Mouse (Mus musculus) liver, embryonic 15.5 days (tissue): Measurements from ENCODE around the gene Dnajc30. TPM values are rescaled to one million over a fixed set of nuclear protein-coding genes. Genes with fewer than 3 reads are reported as not detected.

Source experiments
- ATAC-seq: fragments of 200-750 bp; cut with Nextera tagmentation; 2 replicates; pipeline ENCODE4 v1.8.0; 2017; ENCODE audit warnings: moderate number of reproducible peaks, mild to moderate bottlenecking, moderate library complexity; ENCODE audit not compliant: insufficient read depth
- H3K27ac ChIP-seq: fragments of 300-500 bp; sonication (generic); replicated peaks from 2 replicates; pipeline ENCODE4 v1.5.1; 2015; ENCODE audit warnings: mild to moderate bottlenecking, inconsistent platforms
- H3K27me3 ChIP-seq: fragments of 300-500 bp; sonication (generic); 2 replicates; pipeline ENCODE4 v1.6.1; 2015; ENCODE audit warnings: mild to moderate bottlenecking, inconsistent platforms
- H3K36me3 ChIP-seq: fragments of 300-500 bp; sonication (generic); replicated peaks from 2 replicates; pipeline ENCODE4 v1.6.1; 2015; ENCODE audit warnings: moderate library complexity, mild to moderate bottlenecking, inconsistent platforms
- H3K4me1 ChIP-seq: fragments of 300-500 bp; sonication (generic); replicated peaks from 2 replicates; pipeline ENCODE4 v1.6.1; 2015; ENCODE audit warnings: inconsistent platforms
- H3K4me2 ChIP-seq: fragments of 300-500 bp; sonication (generic); 2 replicates; pipeline ENCODE4 v1.6.1; 2015; ENCODE audit warnings: moderate library complexity, mild to moderate bottlenecking, inconsistent platforms
- H3K4me3 ChIP-seq: fragments of 300-500 bp; sonication (generic); replicated peaks from 2 replicates; pipeline ENCODE4 v1.5.1; 2015; ENCODE audit warnings: mild to moderate bottlenecking, inconsistent platforms
- H3K9ac ChIP-seq: fragments of 300-500 bp; sonication (generic); 2 replicates; pipeline ENCODE4 v1.6.1; 2015; ENCODE audit warnings: moderate library complexity, mild to moderate bottlenecking, inconsistent platforms
- H3K9me3 ChIP-seq: fragments of 300-500 bp; sonication (generic); replicated peaks from 2 replicates; pipeline ENCODE4 v1.6.1; 2016; ENCODE audit warnings: inconsistent platforms
- WGBS: fragments of 180-500 bp; shearing (Covaris S2); methylation state at CpG from one replicate; pipeline ENCODE4 v1.1.7; 2015; ENCODE audit warnings: mixed read lengths; ENCODE audit not compliant: insufficient replicate concordance; 5-methylcytosine and 5-hydroxymethylcytosine counted together
- polyA plus RNA-seq: library from polyadenylated mRNA; unstranded; fragments of >200 nt; fragmentation: Nextera tagmentation; extraction: Ambion mirVana; gene quantifications from 2 replicates; pipeline ENCODE4 v1.2.1, GENCODE M21; 2015

Gene Dnajc30
- polyA plus RNA-seq, 1 experiment from 2014 or later, result 14.9 TPM

GRCm38 (mm10) chr5:135078482-135078810, 14.4 kb downstream of the Dnajc30 start:
- ATAC-seq, result no peak
- H3K27ac ChIP-seq, result no peak overlapping the region
- peak overlapping the region; percentile 92 for H3K4me2 ChIP-seq
- H3K4me1 ChIP-seq, result peaks cover 18% of the 10 kb centered on the region
- peak overlapping the region; percentile 63 for H3K4me3 ChIP-seq
- H3K9ac ChIP-seq, result 0 out of 2 replicates have a peak overlapping the region, but pooled peaks have one; percentile 19
- peaks cover 30% of the 10 kb centered on the region for H3K27me3 ChIP-seq
- H3K36me3 ChIP-seq, result no peaks in the 10 kb centered on the region
- H3K9me3 ChIP-seq, result no peaks in the 10 kb centered on the region
- WGBS, result 1% methylated on average over 11 of the region's 11 CpGs

- Histone ChIP-seq H3K4me2 (no peak overlapping the region), H3K9me3 (no peaks in the 10 kb centered on the region), H3K27me3 (peaks cover 30% of the 10 kb centered on the region), H3K4me1 (peaks cover 18% of the 10 kb centered on the region), H3K9ac (no peak overlapping the region), H3K27ac (no peak overlapping the region), H3K4me3 (no peak overlapping the region), H3K36me3 (no peaks in the 10 kb centered on the region)
- no peak for ATAC-seq
- 82% methylated on average over 2 of the region's 2 CpGs for WGBS
Observed at GRCm38 (mm10) chr5:135079578-135079977, 15.6 kb downstream of the Dnajc30 start.

- Histone ChIP-seq H3K4me2 (no peak overlapping the region), H3K4me1 (peaks cover 18% of the 10 kb centered on the region), H3K4me3 (no peak overlapping the region), H3K36me3 (no peaks in the 10 kb centered on the region), H3K9ac (no peak overlapping the region), H3K9me3 (no peaks in the 10 kb centered on the region), H3K27ac (no peak overlapping the region), H3K27me3 (peaks cover 33% of the 10 kb centered on the region)
- 64% methylated on average over 5 of the region's 5 CpGs for WGBS
- no peak for ATAC-seq
Observed at GRCm38 (mm10) chr5:135080539-135080938, 16.5 kb downstream of the Dnajc30 start.

GRCm38 (mm10) chr5:135086871-135087270, 22.9 kb downstream of the Dnajc30 start:
- no peak overlapping the region for H3K4me2 ChIP-seq
- peaks cover 59% of the 10 kb centered on the region for H3K27me3 ChIP-seq
- H3K36me3 ChIP-seq, result no peaks in the 10 kb centered on the region
- H3K4me1 ChIP-seq, result no peaks in the 10 kb centered on the region
- ATAC-seq, result no peak
- 44% methylated on average over 4 of the region's 4 CpGs for WGBS
- H3K27ac ChIP-seq, result no peak overlapping the region
- no peaks in the 10 kb centered on the region for H3K9me3 ChIP-seq
- H3K4me3 ChIP-seq, result no peak overlapping the region
- H3K9ac ChIP-seq, result no peak overlapping the region

- H3K9ac ChIP-seq, result no peak within 1 kb of the TSS
- 5% methylated on average over 39 of the region's 39 CpGs for WGBS
- ATAC-seq, result no peak
Observed at GRCm38 (mm10) chr5:135089653-135090052, 25.7 kb downstream of the Dnajc30 start, which contains the start of gene Mlxipl. Gene Mlxipl, plus strand, starts transcription at chr5:135089890.

GRCm38 (mm10) chr5:135100981-135101380, 37.0 kb downstream of the Dnajc30 start:
- H3K9ac ChIP-seq, result no peak overlapping the region
- no peak overlapping the region for H3K4me3 ChIP-seq
- H3K27ac ChIP-seq, result no peak overlapping the region
- H3K4me2 ChIP-seq, result no peak overlapping the region
- no peaks in the 10 kb centered on the region for H3K9me3 ChIP-seq
- 23% methylated on average over 1 of the region's 1 CpGs for WGBS
- ATAC-seq, result no peak
- H3K27me3 ChIP-seq, result peaks cover 17% of the 10 kb centered on the region
- no peaks in the 10 kb centered on the region for H3K4me1 ChIP-seq
- H3K36me3 ChIP-seq, result no peaks in the 10 kb centered on the region

More at GRCm38 (mm10) chr5:135089653-135090052, 25.7 kb downstream of the Dnajc30 start, which contains the start of gene Mlxipl:
- peak within 1 kb of the TSS; percentile 23; the same call in 1 of the 2 replicates for H3K4me2 ChIP-seq
- no peak within 1 kb of the TSS for H3K4me3 ChIP-seq
- no peaks in the 10 kb centered on the region for H3K9me3 ChIP-seq
- no peak within 1 kb of the TSS for H3K27ac ChIP-seq
- H3K27me3 ChIP-seq, result peaks cover 68% of the 10 kb centered on the region
- no peaks in the 10 kb centered on the region for H3K36me3 ChIP-seq
- H3K4me1 ChIP-seq, result no peaks in the 10 kb centered on the region

GRCm38 (mm10) chr5:135103999-135104660, 40.1 kb downstream of the Dnajc30 start:
- H3K9me3 ChIP-seq, result no peaks in the 10 kb centered on the region
- peaks cover 11% of the 10 kb centered on the region; the same call in 1 of the 2 replicates for H3K4me1 ChIP-seq
- no peak for ATAC-seq
- no peaks in the 10 kb centered on the region for H3K36me3 ChIP-seq
- no peak overlapping the region for H3K4me2 ChIP-seq
- H3K27ac ChIP-seq, result no peak overlapping the region
- peaks cover 48% of the 10 kb centered on the region for H3K27me3 ChIP-seq
- WGBS, result 51% methylated on average over 11 of the region's 11 CpGs
- H3K9ac ChIP-seq, result no peak overlapping the region
- H3K4me3 ChIP-seq, result no peak overlapping the region

- peak overlapping the region; percentile 67 for H3K4me2 ChIP-seq
- H3K9ac ChIP-seq, result peak overlapping the region; percentile 40; the same call in 1 of the 2 replicates
- WGBS, result under 1% methylated on average over 48 of the region's 48 CpGs
- H3K4me3 ChIP-seq, result peak overlapping the region; percentile 52
- ATAC-seq, result peak; percentile 58
- H3K27ac ChIP-seq, result peak overlapping the region; percentile 38; the same call in 1 of the 2 replicates
- H3K9me3 ChIP-seq, result no peaks in the 10 kb centered on the region
- H3K36me3 ChIP-seq, result no peaks in the 10 kb centered on the region
- H3K27me3 ChIP-seq, result peaks cover 73% of the 10 kb centered on the region
- peaks cover 18% of the 10 kb centered on the region; the same call in 1 of the 2 replicates for H3K4me1 ChIP-seq
Observed at GRCm38 (mm10) chr5:135106758-135107256, 42.8 kb downstream of the Dnajc30 start.

GRCm38 (mm10) chr5:135107521-135108501, 43.8 kb downstream of the Dnajc30 start:
- Histone ChIP-seq H3K9me3 (no peaks in the 10 kb centered on the region), H3K4me1 (peaks cover 18% of the 10 kb centered on the region; the same call in 1 of the 2 replicates), H3K27ac (peak overlapping the region; percentile 60), H3K36me3 (no peaks in the 10 kb centered on the region), H3K4me3 (peak overlapping the region; percentile 52), H3K9ac (peak overlapping the region; percentile 40; the same call in 1 of the 2 replicates), H3K4me2 (peak overlapping the region; percentile 67), H3K27me3 (peaks cover 73% of the 10 kb centered on the region)
- peak; percentile 75 for ATAC-seq
- WGBS, result 8% methylated on average over 40 of the region's 40 CpGs

GRCm38 (mm10) chr5:135109017-135109416, 45.0 kb downstream of the Dnajc30 start:
- peaks cover 78% of the 10 kb centered on the region for H3K27me3 ChIP-seq
- WGBS, result 44% methylated on average over 6 of the region's 6 CpGs
- no peak overlapping the region for H3K9ac ChIP-seq
- no peaks in the 10 kb centered on the region for H3K9me3 ChIP-seq
- no peak overlapping the region for H3K27ac ChIP-seq
- ATAC-seq, result no peak
- H3K4me3 ChIP-seq, result no peak overlapping the region
- peaks cover 18% of the 10 kb centered on the region; the same call in 1 of the 2 replicates for H3K4me1 ChIP-seq
- no peaks in the 10 kb centered on the region for H3K36me3 ChIP-seq
- peak overlapping the region; percentile 43; the same call in 1 of the 2 replicates for H3K4me2 ChIP-seq
